Mouse (Mus musculus) gastrocnemius, adult 2 months (tissue): ENCODE measurements around the gene Plxna2. TPM values are rescaled to one million over a fixed set of nuclear protein-coding genes. Genes with fewer than 3 reads are reported as not detected.

Experiments
- DNase-seq: peaks from one replicate; pipeline ENCODE4 v3.0.0; 2022
- H3K27ac ChIP-seq: fragments of 200-600 bp; 2 replicates; pipeline ENCODE4 v1.8.1; 2022; ENCODE audit warnings: mild to moderate bottlenecking
- H3K4me3 ChIP-seq: fragments of 200-600 bp; 2 replicates; pipeline ENCODE4 v1.8.1; 2022; ENCODE audit warnings: mild to moderate bottlenecking, moderate library complexity
- CTCF ChIP-seq: fragments of 200-600 bp; IDR thresholded peaks from 2 replicates; pipeline ENCODE4 v1.8.1; 2022; ENCODE audit warnings: antibody characterized with exemption, mild to moderate bottlenecking, moderate library complexity
- intact Hi-C: fragments of 180-260 bp; cut with DNase I; formaldehyde crosslinking; loops from one replicate; pipeline ENCODE4 v1.15.1; 2025
- long read RNA-seq, 2 experiments: library from polyadenylated mRNA; stranded (forward); transcript quantifications; one replicate each; pipeline ENCODE4 v2.0.0; 2021
- total RNA-seq, 2 experiments: library from RNA; stranded (reverse); gene quantifications; 2 replicates each; pipeline ENCODE4 v1.2.3; 2021

The Plxna2 gene
- total RNA-seq = 10 to 100 TPM in 1 of 2 experiments, 1 to 10 TPM in 1; 6.6 to 13.2 TPM
- long read RNA-seq, experiment 1, full-length matches to known transcripts = 6 of 14 reads
- long read RNA-seq, experiment 1, partial matches to known transcripts = 3 of 14 reads
- long read RNA-seq, experiment 1, other reads (novel, unspliced or antisense) = 5 of 14 reads
- long read RNA-seq, experiment 2, full-length matches to known transcripts = 3 of 3 reads
- long read RNA-seq, experiment 2, partial matches to known transcripts = 0 of 3 reads
- long read RNA-seq, experiment 2, other reads (novel, unspliced or antisense) = 0 of 3 reads

DNA sequence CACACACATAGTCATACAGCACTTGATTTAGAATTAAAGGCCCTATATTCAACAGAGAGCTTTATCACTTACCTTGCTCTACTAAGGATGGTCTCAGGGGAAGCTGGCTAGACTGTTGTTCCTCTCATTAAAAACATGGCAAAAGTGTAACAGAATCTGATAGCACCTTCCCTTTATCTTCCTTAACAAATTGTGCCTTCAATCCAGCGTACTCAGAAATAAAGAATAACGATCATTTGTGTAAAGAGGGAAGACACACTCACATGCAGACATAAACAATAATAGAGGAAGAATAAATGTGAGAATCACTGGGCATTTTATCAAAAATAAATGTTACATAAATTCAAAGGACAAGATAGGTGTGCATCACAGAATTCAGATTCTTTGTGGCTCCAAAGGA lies at the start of gene Plxna2:
Gene Plxna2 (plus strand): TSS at position 301 of the 400 bp plus-strand sequence.
- DNase-seq = no peak
- TF ChIP-seq CTCF = no peak
- peak within 1 kb of the TSS; percentile 84 for H3K4me3 ChIP-seq
- intact Hi-C loops = loop anchor here (2.0 kb wide), 2 partner anchors 105 to 199 kb away; no protein-coding TSS in a partner anchor
- peak within 1 kb of the TSS; percentile 97 for H3K27ac ChIP-seq

DNA sequence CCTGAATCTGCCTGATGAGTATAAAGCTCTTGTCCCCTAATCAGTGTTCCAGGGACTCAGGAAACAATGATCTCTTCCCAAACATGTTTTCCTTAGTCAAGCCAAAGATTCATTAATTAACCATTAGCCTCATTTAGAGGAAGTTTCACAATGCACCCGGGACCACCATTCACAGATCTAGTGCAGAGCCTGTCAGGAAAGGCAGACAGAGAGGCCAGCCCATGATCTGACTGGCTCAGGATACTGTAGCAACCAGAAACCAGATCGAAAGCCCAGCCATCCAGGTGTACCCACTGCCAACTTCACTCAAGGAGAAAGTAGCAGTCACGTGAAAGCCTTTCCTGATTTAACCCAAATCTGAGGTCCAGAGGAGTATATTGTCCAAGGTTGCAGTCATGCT lies 44.1 kb upstream of the Plxna2 start:
- no peak overlapping the region for H3K4me3 ChIP-seq
- no peak for TF ChIP-seq CTCF
- intact Hi-C loops = no loop called here
- DNase-seq = no peak
- no peak overlapping the region for H3K27ac ChIP-seq

DNA sequence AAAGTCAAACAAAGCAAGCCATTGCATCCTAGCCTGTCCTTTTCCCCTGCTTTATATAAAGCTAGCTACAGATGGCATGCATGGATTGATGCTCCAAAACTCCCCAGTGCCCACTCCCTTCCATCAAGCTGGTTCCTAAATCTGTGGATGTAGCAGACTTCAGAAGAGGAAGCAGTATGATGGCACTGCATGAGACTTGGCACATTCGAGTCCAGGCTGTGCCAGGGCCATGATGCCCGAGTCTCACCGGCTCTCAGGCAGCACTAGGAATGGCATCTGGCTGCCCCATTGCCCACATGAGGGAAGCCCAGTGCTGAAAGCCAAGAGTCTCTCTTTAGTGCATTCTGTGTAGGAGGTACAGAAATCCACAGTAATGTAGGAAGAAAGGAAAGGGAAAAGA lies 39.7 kb upstream of the Plxna2 start:
- Histone ChIP-seq H3K27ac (no peak overlapping the region), H3K4me3 (no peak overlapping the region)
- intact Hi-C loops = no loop called here
- DNase-seq = no peak
- TF ChIP-seq CTCF = no peak

DNA sequence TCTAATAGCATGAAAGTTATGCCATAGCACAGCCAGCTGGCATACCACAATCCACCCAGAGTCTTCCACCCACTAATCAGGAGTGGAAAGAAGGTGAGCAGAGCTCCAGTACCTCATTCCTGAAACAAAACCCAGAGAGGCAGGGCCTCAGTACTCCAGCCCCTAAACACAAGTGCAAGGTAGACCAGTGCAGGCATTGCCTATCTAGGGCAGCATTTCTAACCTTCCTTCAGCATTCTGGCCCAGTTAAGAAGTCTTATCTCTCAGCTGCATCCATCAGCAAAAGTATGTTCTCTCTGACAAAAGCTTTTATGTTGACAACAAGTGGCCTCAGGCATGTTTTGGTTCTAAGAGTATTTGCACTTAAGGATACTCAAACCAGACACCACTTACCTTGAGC lies 37.5 kb upstream of the Plxna2 start:
- H3K27ac ChIP-seq = no peak overlapping the region
- intact Hi-C loops = no loop called here
- no peak for TF ChIP-seq CTCF

DNA sequence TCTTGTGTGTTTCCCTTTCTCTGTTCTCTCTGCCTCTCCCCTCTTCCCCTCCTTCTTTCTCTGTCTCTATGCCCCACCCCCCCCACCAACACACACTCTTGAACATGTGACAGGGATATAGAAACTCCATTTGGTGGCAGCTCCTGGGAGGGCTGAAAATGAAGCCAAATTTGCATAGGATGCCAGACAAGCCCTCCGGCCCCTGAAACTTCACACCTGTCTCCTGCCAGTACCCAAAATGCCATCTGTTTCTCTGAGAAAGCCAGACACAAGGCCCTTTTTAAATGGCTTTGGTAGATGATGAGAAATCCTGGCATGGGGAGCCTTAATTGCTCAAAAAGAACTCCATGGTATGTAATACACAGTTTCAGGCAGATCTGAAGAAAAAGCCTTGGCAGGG lies 31.3 kb upstream of the Plxna2 start:
- intact Hi-C loops = no loop called here
- no peak for TF ChIP-seq CTCF
- H3K27ac ChIP-seq = no peak overlapping the region
- H3K4me3 ChIP-seq = no peak overlapping the region
- no peak for DNase-seq

More for the DNA sequence above, 37.5 kb upstream of the Plxna2 start:
- H3K4me3 ChIP-seq = no peak overlapping the region
- DNase-seq = no peak

DNA sequence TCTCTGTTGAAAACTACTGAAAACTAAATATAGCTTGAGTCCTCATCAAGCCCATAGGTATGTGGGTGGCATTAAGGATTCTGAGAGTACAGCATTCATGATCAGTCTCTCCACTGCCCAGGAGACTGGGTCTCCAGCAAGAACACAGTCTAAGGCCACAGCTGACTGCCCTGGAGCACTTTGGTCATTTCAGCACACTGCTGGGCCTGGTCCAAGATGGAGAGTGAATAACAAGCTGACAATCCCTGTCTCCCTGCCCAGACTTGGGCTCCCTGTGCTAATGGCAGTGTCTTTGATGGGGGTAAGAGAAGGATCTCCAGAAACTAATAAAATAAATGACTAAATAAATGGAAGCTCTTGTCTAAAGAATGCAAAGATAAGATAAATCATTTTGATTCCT lies 30.5 kb upstream of the Plxna2 start:
- Histone ChIP-seq H3K27ac (no peak overlapping the region), H3K4me3 (no peak overlapping the region)
- DNase-seq = peak; percentile 59
- no peak for TF ChIP-seq CTCF
- intact Hi-C loops = no loop called here

DNA sequence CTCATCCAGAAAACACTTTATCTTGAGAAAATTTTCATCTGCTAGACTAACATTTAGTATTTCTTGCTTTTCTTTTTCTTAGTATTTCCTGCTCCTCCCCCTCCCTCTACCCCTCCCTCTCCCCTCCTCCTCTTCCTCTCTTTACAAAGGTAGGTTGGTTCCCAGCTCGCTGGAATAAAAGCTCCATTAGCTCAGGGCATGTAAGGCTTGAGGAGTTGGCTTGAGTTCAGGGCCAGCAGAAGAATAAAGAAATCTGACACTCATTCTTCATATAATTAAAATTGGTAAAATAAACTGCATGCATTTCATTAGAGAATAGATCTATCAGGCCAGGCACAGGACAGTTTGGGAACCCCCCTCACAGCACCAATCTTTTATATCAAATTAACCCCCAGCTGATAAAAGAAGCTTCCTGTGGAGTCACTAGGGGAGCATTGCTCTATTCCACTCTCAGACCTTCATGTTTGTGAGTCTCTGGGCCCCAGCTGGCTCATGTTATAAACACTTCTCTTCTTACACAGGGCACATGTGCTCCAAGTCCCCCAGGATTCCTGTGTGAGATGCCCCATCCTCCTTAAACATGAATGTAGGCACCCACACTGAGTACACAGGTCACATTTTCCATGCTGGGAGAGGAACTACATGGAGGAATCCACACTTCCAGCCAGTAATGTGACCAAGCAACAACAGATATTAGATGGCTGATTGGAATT lies 29.9 kb upstream of the Plxna2 start:
- DNase-seq = no peak
- Histone ChIP-seq H3K4me3 (no peak overlapping the region), H3K27ac (no peak overlapping the region)
- intact Hi-C loops = no loop called here
- TF ChIP-seq CTCF = no peak

DNA sequence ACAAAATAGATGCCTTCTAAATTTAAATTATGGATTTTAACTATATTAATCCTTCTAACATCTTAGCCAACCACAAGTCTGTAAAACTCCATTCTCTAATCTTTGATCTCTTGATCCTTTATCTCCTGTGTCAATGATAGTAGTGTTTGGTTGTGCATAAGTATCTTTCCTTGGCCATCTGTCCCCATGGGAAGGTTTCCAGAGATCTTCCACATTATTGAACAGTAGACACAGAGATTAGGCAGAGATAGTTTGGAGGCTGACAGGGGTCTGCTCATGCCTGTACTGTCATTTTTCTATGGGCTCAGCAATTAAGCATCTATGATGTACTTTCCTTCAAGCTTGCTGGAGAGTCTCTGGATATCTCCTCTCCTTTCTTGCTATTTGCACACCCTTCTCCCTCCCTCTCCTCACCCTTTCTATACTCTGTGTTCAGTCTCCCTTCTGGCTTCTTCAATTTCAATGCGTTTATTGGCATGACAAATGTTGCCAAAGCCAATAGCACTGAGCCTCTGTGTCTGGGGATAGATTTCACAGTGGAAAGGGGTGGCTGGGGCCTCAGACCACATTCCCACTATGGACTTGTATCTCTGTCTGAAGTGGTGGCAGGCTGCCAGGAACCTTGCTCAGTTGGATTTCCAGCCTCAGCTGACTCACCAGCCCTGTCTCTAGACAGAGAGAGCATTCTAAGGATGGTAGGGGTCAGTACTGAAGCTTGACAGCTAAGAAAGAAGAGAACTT lies 29.1 kb upstream of the Plxna2 start:
- intact Hi-C loops = no loop called here
- H3K27ac ChIP-seq = no peak overlapping the region
- TF ChIP-seq CTCF = no peak
- peak; percentile 31 for DNase-seq
- no peak overlapping the region for H3K4me3 ChIP-seq

DNA sequence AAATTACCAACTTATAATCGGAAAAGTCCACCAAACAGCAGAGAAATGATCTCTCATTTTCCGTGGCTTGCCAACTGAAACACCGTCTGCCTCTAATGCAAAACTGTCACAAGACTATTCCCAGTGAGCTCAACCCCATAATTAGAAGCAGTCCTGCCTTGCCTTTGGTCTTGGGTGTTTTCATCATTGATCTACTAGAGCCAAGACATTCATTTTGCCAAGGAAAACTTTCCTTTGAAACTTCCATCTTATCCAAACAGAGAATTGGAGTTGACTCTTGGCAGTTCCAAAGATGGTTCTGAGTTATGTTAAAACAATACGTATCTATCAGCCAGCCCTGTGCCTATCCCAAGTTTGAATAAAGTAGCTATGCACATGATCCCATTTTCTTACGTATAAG lies 24.9 kb upstream of the Plxna2 start:
- H3K27ac ChIP-seq = no peak overlapping the region
- no peak for DNase-seq

DNA sequence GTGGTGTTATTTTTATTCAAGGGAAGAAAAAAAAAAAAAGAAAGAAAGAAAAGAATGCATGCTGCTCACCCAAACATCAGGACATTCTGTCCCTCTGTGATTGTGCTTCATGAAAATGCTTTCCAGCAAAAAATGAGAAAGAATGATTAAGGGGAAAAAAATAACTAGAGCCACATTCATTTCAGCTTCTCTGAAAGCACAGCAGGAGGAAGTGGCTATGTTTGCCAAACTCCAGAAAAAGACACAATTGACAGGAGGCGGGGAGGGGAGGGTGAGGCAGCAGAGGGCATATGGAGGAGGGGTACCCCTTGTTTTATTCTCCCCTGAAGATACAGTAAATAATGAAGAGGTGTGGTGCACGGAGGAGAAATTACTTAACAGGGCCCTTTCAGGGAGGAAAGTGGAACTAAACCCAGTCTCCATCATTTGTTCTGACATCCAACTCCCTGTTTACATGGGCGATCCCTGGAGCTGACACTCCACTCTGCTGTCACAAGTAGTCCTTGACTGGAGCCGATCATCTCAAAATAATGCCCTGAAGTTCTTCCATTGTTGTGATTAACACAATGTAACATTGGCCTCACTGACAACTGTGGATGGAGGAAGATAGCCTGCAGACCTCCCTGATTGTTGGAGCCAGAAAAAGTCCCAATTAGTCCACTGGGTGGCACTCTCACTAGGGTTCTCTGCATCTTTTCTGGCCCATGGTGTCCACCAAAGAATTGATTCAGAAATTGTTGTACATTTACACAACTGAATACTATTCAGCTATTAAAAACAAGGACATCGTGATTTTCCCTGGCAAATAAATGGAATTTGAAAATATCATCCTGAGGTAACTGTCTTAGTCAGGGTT lies 10.4 kb upstream of the Plxna2 start:
- H3K27ac ChIP-seq = no peak overlapping the region
- TF ChIP-seq CTCF = peak; percentile 45
- DNase-seq = no peak
- intact Hi-C loops = no loop called here
- no peak overlapping the region for H3K4me3 ChIP-seq

More for the DNA sequence above, 24.9 kb upstream of the Plxna2 start:
- no peak overlapping the region for H3K4me3 ChIP-seq
- intact Hi-C loops = no loop called here
- no peak for TF ChIP-seq CTCF

DNA sequence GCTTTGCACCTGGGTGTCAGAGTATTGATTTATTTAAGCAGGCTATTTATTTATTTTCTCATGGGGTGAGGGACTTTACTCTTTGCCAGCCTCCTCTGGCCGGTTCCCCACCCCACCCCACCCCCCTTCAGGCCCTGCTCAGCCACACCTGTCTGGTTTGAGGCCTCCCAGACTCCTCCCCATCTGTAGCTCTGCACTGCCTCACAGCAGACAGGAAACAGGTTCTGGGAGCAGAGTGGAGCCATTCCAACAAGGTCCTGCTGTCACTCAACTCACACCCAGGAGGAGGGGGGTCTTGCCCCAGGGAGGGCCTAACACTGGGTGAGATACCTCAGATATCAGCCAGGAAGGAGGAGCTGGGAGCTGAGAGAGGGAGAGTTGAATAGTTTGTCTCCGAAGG lies 7.5 kb upstream of the Plxna2 start:
- Histone ChIP-seq H3K27ac (no peak overlapping the region), H3K4me3 (no peak overlapping the region)
- no peak for TF ChIP-seq CTCF
- intact Hi-C loops = no loop called here
- DNase-seq = no peak

DNA sequence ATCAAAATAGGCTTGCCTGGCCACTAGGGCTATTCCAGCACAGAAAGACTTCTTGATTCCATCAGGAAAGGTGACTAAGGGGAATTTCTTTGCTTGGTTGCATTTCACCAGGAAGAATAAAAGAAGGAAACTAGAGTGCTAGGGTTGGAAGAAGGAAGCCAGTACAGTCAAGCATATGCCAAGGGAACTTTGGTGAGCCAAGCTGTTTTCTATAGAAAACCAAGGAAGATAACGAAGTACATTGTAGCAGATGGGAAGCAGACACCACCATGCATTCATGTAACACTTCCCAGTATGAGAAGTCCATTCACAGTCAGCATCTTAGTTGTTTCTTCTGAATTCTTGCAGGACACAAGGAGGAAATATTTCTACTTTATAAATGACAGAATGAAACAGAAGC lies 5.4 kb upstream of the Plxna2 start:
- no peak for DNase-seq
- Histone ChIP-seq H3K27ac (no peak overlapping the region), H3K4me3 (no peak overlapping the region)
- intact Hi-C loops = no loop called here
- no peak for TF ChIP-seq CTCF
